Mouse (Mus musculus) MEL (cell line): ENCODE results near the gene Slirp.
A peak's percentile ranks its signal among the peaks of the same experiment; 100 is the strongest.

Experiments
- CHD1 ChIP-seq: IDR thresholded peaks from 2 replicates; pipeline ENCODE4 v1.6.1; 2012; ENCODE audit warnings: low read depth, mild to moderate bottlenecking, inconsistent platforms, low read length, improper control_type of control experiment
- GATA1 ChIP-seq: IDR thresholded peaks from 2 replicates; pipeline ENCODE4 v1.6.1; 2011; ENCODE audit warnings: low read depth, low read length, improper control_type of control experiment
- RCOR1 ChIP-seq: IDR thresholded peaks from 2 replicates; pipeline ENCODE4 v1.6.1; 2012; ENCODE audit warnings: low read depth, mild to moderate bottlenecking, inconsistent platforms, low read length, improper control_type of control experiment

DNA sequence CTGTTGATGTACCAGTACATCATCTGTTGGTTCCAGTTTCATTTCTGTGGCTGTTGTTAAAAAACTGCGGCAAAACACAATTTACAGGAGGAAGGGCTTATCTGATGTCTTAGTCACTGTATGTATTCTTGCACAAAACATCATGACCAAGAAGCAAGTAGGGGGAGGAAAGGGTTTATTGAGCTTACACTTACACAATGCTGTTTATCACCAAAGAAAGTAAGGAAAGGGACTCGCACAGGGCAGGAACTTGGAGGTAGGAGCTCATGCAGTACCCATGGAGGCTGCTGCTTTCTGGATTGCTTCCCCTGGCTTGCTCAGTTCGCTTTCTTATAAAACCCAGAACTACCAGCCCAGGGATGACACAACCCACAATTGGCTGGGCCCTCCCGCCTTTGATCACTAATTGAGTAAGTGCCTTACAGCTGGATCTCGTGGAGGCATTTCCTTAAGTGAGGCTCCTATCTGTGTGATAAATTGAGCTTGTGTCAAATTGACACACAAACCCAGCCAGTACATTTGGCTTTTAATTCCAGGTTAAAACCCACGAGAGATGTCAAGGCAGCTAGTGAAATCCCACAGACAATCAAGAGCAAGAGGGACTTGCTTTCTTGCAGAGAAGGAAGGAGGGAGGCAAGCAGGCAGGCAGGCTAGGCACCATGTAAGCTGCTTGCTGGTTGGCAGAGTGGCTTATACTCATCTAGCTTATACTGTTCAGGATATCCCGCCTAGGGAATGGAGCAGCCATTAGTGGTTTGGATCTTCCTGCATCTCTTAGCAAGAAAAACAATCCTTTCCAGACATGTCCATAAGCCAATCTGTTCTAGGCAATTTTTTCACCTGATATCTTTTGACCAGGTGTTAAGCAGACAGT is 26.8 kb downstream of the Slirp start:
- no peak for TF ChIP-seq CHD1
- TF ChIP-seq RCOR1, result no peak
- peak; percentile 71 for TF ChIP-seq GATA1
